8 mouse cellular contexts compared by ENCODE assay signal in genomic region chr11:97744718-97745330, GRCm38 (mm10). TPM values are rescaled to one million over a fixed set of nuclear protein-coding genes. Genes with fewer than 3 reads are reported as not detected.
A peak's percentile ranks its signal among the peaks of the same experiment; 100 is the strongest.
DNase-seq lines count a peak whose midpoint lies in the region; ATAC-seq lines count a peak whose summit lies in the region.

No protein-coding gene starts in this region.

- peak overlapping the region; percentile 92 for H3K4me2 ChIP-seq in heart, embryonic 13.5 days
- H3K4me2 ChIP-seq in liver, embryonic 12.5 days = peak overlapping the region; percentile 93
- peak overlapping the region; percentile 54 for H3K4me2 ChIP-seq in stomach, embryonic 15.5 days

- peaks cover 12% of the 10 kb centered on the region for H3K4me1 ChIP-seq in brown adipose tissue, adult 24 weeks (ENCODE audit: control insufficient read depth, insufficient read depth, insufficient read length, low read length)
- H3K4me1 ChIP-seq in heart, embryonic 13.5 days = peaks cover 31% of the 10 kb centered on the region
- H3K4me1 ChIP-seq in liver, embryonic 12.5 days = peaks cover 59% of the 10 kb centered on the region
- peaks cover 14% of the 10 kb centered on the region for H3K4me1 ChIP-seq in stomach, embryonic 15.5 days

- peak; percentile 89 for ATAC-seq in heart, embryonic 13.5 days (ENCODE audit: extremely low read depth, insufficient number of reproducible peaks, low FRiP score, low TSS enrichment)
- ATAC-seq in liver, embryonic 12.5 days = peak; percentile 90
- peak; percentile 96 for ATAC-seq in stomach, embryonic 15.5 days (ENCODE audit: insufficient read depth, low FRiP score, low read depth)

- H3K36me3 ChIP-seq in heart, embryonic 13.5 days = peaks cover 45% of the 10 kb centered on the region
- peaks cover 37% of the 10 kb centered on the region for H3K36me3 ChIP-seq in liver, embryonic 12.5 days
- peaks cover 18% of the 10 kb centered on the region; the same call in 1 of the 2 replicates for H3K36me3 ChIP-seq in stomach, embryonic 15.5 days

- under 1% methylated on average over 29 of the region's 57 CpGs for WGBS in heart, embryonic 13.5 days
- WGBS in liver, embryonic 12.5 days (ENCODE audit: insufficient replicate concordance) = 3% methylated on average over 44 of the region's 57 CpGs
- WGBS in stomach, embryonic 15.5 days = 1% methylated on average over 46 of the region's 57 CpGs

- H3K27ac ChIP-seq in brown adipose tissue, adult 24 weeks (replicated peaks; ENCODE audit: low read depth, low read length) = peak overlapping the region; percentile 100
- peak overlapping the region; percentile 95 for H3K27ac ChIP-seq in heart, embryonic 13.5 days (replicated peaks)
- H3K27ac ChIP-seq in liver, embryonic 12.5 days = peak overlapping the region; percentile 85
- peak overlapping the region; percentile 95 for H3K27ac ChIP-seq in stomach, embryonic 15.5 days

- peak overlapping the region; percentile 99 for H3K4me3 ChIP-seq in brown adipose tissue, adult 24 weeks (ENCODE audit: insufficient read depth, low read depth, low read length)
- peak overlapping the region; percentile 88 for H3K4me3 ChIP-seq in heart, embryonic 13.5 days
- peak overlapping the region; percentile 85 for H3K4me3 ChIP-seq in liver, embryonic 12.5 days
- peak overlapping the region; percentile 88 for H3K4me3 ChIP-seq in stomach, embryonic 15.5 days (replicated peaks)

- H3K27me3 ChIP-seq in heart, embryonic 13.5 days (replicated peaks) = no peaks in the 10 kb centered on the region
- H3K27me3 ChIP-seq in liver, embryonic 12.5 days (replicated peaks) = no peaks in the 10 kb centered on the region
- no peaks in the 10 kb centered on the region for H3K27me3 ChIP-seq in stomach, embryonic 15.5 days (replicated peaks)

- no peaks in the 10 kb centered on the region for H3K9me3 ChIP-seq in heart, embryonic 13.5 days
- H3K9me3 ChIP-seq in liver, embryonic 12.5 days (replicated peaks) = no peaks in the 10 kb centered on the region
- no peaks in the 10 kb centered on the region for H3K9me3 ChIP-seq in stomach, embryonic 15.5 days

- H3K9ac ChIP-seq in heart, embryonic 13.5 days = peak overlapping the region; percentile 94
- H3K9ac ChIP-seq in liver, embryonic 12.5 days = peak overlapping the region; percentile 90
- H3K9ac ChIP-seq in stomach, embryonic 15.5 days = peak overlapping the region; percentile 73; the same call in 1 of the 2 replicates

- peak; percentile 98 for DNase-seq in CD4-positive, CD25-positive, alpha-beta regulatory T cell, adult 2 months (ENCODE audit: low read depth, low spot score)
- DNase-seq in fat pad, adult 2 months (ENCODE audit: extremely low read depth, low read depth, low spot score) = peak; percentile 93
- peak; percentile 99 for DNase-seq in kidney, postnatal 10 days
- peak; percentile 96 for DNase-seq in natural killer cell, adult 2 months (ENCODE audit: low spot score in 2 of 2)

RNA-seq across cellular contexts. Expression of gene Pip4k2b, which starts 0.3 kb away (rescaled TPM):
- polyA plus RNA-seq in brown adipose tissue, adult 24 weeks (2012; ENCODE audit: insufficient read depth, insufficient read length, missing spikeins) = 6.1 and 10.3 TPM in 2 replicates
- polyA plus RNA-seq in heart, embryonic 13.5 days (2015; fragmentation: Nextera tagmentation; extraction: Ambion mirVana) = 0.90 and 1.0 TPM in 2 replicates
- polyA plus RNA-seq in liver, embryonic 12.5 days (2016; fragmentation: Nextera tagmentation; extraction: Ambion mirVana) = 0.92 and 1.1 TPM in 2 replicates
- 1.4 and 1.5 TPM in 2 replicates for polyA plus RNA-seq in stomach, embryonic 15.5 days (2015; fragmentation: Nextera tagmentation; extraction: Ambion mirVana)

RNA-seq across cellular contexts. Expression of gene Cwc25, which starts 21.5 kb away (rescaled TPM):
- polyA plus RNA-seq in brown adipose tissue, adult 24 weeks (2012; ENCODE audit: insufficient read depth, insufficient read length, missing spikeins) = 5.8 and 7.1 TPM in 2 replicates
- 10.2 and 10.5 TPM in 2 replicates for polyA plus RNA-seq in heart, embryonic 13.5 days (2015; fragmentation: Nextera tagmentation; extraction: Ambion mirVana)
- 10.7 and 10.9 TPM in 2 replicates for polyA plus RNA-seq in liver, embryonic 12.5 days (2016; fragmentation: Nextera tagmentation; extraction: Ambion mirVana)
- 14.8 and 16.8 TPM in 2 replicates for polyA plus RNA-seq in stomach, embryonic 15.5 days (2015; fragmentation: Nextera tagmentation; extraction: Ambion mirVana)

RNA-seq across cellular contexts. Expression of gene 1700001P01Rik, which starts 30.9 kb away (rescaled TPM):
- not detected in 2 replicates for polyA plus RNA-seq in brown adipose tissue, adult 24 weeks (2012; ENCODE audit: insufficient read depth, insufficient read length, missing spikeins)
- polyA plus RNA-seq in heart, embryonic 13.5 days (2015; fragmentation: Nextera tagmentation; extraction: Ambion mirVana) = not detected in 2 replicates
- polyA plus RNA-seq in liver, embryonic 12.5 days (2016; fragmentation: Nextera tagmentation; extraction: Ambion mirVana) = not detected in 2 replicates
- polyA plus RNA-seq in stomach, embryonic 15.5 days (2015; fragmentation: Nextera tagmentation; extraction: Ambion mirVana) = 0.37 and 0.60 TPM in 2 replicates

RNA-seq across cellular contexts. Expression of gene Rpl23, which starts 37.4 kb away (rescaled TPM):
- 268 and 348 TPM in 2 replicates for polyA plus RNA-seq in brown adipose tissue, adult 24 weeks (2012; ENCODE audit: insufficient read depth, insufficient read length, missing spikeins)
- polyA plus RNA-seq in heart, embryonic 13.5 days (2015; fragmentation: Nextera tagmentation; extraction: Ambion mirVana) = 376 and 393 TPM in 2 replicates
- polyA plus RNA-seq in liver, embryonic 12.5 days (2016; fragmentation: Nextera tagmentation; extraction: Ambion mirVana) = 462 and 473 TPM in 2 replicates
- polyA plus RNA-seq in stomach, embryonic 15.5 days (2015; fragmentation: Nextera tagmentation; extraction: Ambion mirVana) = 502 and 526 TPM in 2 replicates

RNA-seq across cellular contexts. Expression of gene Psmb3, which starts 41.6 kb away (rescaled TPM):
- 364 and 464 TPM in 2 replicates for polyA plus RNA-seq in brown adipose tissue, adult 24 weeks (2012; ENCODE audit: insufficient read depth, insufficient read length, missing spikeins)
- 371 and 445 TPM in 2 replicates for polyA plus RNA-seq in heart, embryonic 13.5 days (2015; fragmentation: Nextera tagmentation; extraction: Ambion mirVana)
- 364 and 370 TPM in 2 replicates for polyA plus RNA-seq in liver, embryonic 12.5 days (2016; fragmentation: Nextera tagmentation; extraction: Ambion mirVana)
- polyA plus RNA-seq in stomach, embryonic 15.5 days (2015; fragmentation: Nextera tagmentation; extraction: Ambion mirVana) = 396 and 424 TPM in 2 replicates

Comparison
In these comparisons a context has a peak if more than half of its experiments do, and no peak if none do; other contexts are left out.
1. Peak in every context shown above with its lines: DNase-seq, ATAC-seq, H3K4me3 ChIP-seq and H3K27ac ChIP-seq.